Mouse (Mus musculus): ENCODE results near the gene Spsb1. TPM values are rescaled to one million over a fixed set of nuclear protein-coding genes. Genes with fewer than 3 reads are reported as not detected.

Gene Spsb1
- polyA plus RNA-seq, 1 experiment from 2014 or later: 19.2 TPM

DNA sequence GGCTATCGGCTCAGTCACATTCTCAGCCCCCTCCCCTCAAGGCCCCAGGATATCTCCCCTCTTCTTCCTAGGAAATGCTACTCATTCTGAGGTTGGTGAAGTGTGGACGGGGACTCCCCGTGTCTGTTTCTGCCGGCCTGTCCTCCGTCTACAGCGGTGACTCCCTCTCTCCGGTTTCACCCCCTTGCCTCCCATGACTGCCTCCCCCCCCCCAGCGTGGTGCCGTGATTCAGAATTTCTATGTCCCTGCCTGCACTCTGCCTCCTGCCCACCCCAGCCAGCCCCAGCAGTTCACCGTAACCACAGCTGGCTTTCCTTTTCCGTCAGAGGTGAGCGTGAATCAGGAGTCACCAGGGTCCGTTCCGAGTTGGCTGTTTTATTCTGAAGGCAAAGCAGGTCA lies 86.1 kb downstream of the Spsb1 start:
- no peak overlapping the region for H3K4me2 ChIP-seq (replicated peaks; ENCODE audit: low read depth, low read length)
- no peak for ATAC-seq

DNA sequence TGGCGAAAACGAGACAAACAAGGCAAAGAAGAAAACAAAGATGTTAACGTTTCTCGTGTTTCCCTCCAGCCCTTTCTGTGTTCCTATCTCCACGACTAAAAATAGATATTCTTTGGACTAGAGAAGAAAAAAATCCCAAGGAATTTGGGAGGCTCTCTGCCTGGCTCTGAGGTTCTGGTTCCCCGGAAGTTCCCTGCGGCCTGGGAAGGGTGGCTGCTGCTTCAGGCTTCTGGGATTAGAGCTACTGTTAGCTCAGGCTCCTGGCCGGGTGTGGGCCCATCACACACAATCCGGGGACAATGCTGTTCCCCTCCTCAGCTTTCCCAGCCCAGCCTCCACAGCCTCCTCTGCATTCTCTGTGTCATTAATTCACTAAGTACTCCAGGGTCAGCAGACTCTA lies 86.8 kb downstream of the Spsb1 start:
- ATAC-seq (no peak), DNase-seq (ENCODE audit: low spot score) (peak; percentile 67)
- TF ChIP-seq EP300 (IDR thresholded peaks at IDR 0.05): no peak
- no peak for TF ChIP-seq CTCF (IDR thresholded peaks at IDR 0.05)
- H3K27me3 ChIP-seq (replicated peaks; ENCODE audit: insufficient read depth, low read length): no peaks in the 10 kb centered on the region
- H3K27ac ChIP-seq (ENCODE audit: low read length): peak overlapping the region; percentile 39; the same call in 1 of the 2 replicates
- no peaks in the 10 kb centered on the region for H3K4me1 ChIP-seq (ENCODE audit: insufficient read depth, low read depth, low read length)
- WGBS: 44% methylated on average over 9 of the region's 9 CpGs
- H3K9ac ChIP-seq (replicated peaks; ENCODE audit: low read depth): no peak overlapping the region
- H3K9me3 ChIP-seq (ENCODE audit: low read length): no peaks in the 10 kb centered on the region
- H3K4me2 ChIP-seq (replicated peaks; ENCODE audit: low read depth, low read length): no peak overlapping the region
- no peaks in the 10 kb centered on the region for H3K36me3 ChIP-seq (ENCODE audit: insufficient read depth, low read length)
- no peak overlapping the region for H3K4me3 ChIP-seq (ENCODE audit: low read depth, low read length)

More for the DNA sequence above, 86.1 kb downstream of the Spsb1 start:
- no peaks in the 10 kb centered on the region for H3K27me3 ChIP-seq (replicated peaks; ENCODE audit: insufficient read depth, low read length)
- no peaks in the 10 kb centered on the region for H3K9me3 ChIP-seq (ENCODE audit: low read length)
- no peak overlapping the region for H3K27ac ChIP-seq (ENCODE audit: low read length)
- no peak overlapping the region for H3K9ac ChIP-seq (replicated peaks; ENCODE audit: low read depth)
- no peaks in the 10 kb centered on the region for H3K4me1 ChIP-seq (ENCODE audit: insufficient read depth, low read depth, low read length)
- DNase-seq (ENCODE audit: low spot score): no peak
- WGBS: 73% methylated on average over 14 of the region's 14 CpGs
- H3K4me3 ChIP-seq (ENCODE audit: low read depth, low read length): no peak overlapping the region
- no peaks in the 10 kb centered on the region for H3K36me3 ChIP-seq (ENCODE audit: insufficient read depth, low read length)
- TF ChIP-seq CTCF (IDR thresholded peaks at IDR 0.05) (no peak), EP300 (IDR thresholded peaks at IDR 0.05) (no peak)

DNA sequence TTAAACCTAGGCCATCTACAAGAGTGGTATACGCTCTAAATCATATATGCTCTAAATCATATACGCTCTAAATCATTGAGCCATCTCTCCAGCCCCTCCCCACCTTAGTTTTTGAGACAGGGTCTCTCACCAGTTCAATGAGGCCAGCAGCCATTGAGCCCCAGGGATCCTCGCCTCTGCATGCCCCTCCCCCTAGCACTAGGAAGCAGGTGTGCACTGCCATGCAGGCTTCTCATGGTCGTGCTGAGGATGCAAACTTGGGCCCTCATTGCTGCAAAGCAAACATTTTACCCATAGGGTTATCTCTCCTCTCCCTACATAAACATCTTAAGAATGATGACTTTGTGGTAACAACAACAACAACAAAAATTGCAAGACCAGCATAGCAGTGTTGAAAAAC lies 87.5 kb downstream of the Spsb1 start:
- Histone ChIP-seq H3K4me3 (ENCODE audit: low read depth, low read length) (no peak overlapping the region), H3K4me1 (ENCODE audit: insufficient read depth, low read depth, low read length) (no peaks in the 10 kb centered on the region), H3K27ac (ENCODE audit: low read length) (no peak overlapping the region), H3K4me2 (replicated peaks; ENCODE audit: low read depth, low read length) (no peak overlapping the region), H3K36me3 (ENCODE audit: insufficient read depth, low read length) (no peaks in the 10 kb centered on the region), H3K9ac (replicated peaks; ENCODE audit: low read depth) (no peak overlapping the region), H3K9me3 (ENCODE audit: low read length) (no peaks in the 10 kb centered on the region), H3K27me3 (replicated peaks; ENCODE audit: insufficient read depth, low read length) (no peaks in the 10 kb centered on the region)
- TF ChIP-seq EP300 (IDR thresholded peaks at IDR 0.05) (no peak), CTCF (IDR thresholded peaks at IDR 0.05) (no peak)
- ATAC-seq: no peak
- no peak for DNase-seq (ENCODE audit: low spot score)
- 64% methylated on average over 4 of the region's 4 CpGs for WGBS

DNA sequence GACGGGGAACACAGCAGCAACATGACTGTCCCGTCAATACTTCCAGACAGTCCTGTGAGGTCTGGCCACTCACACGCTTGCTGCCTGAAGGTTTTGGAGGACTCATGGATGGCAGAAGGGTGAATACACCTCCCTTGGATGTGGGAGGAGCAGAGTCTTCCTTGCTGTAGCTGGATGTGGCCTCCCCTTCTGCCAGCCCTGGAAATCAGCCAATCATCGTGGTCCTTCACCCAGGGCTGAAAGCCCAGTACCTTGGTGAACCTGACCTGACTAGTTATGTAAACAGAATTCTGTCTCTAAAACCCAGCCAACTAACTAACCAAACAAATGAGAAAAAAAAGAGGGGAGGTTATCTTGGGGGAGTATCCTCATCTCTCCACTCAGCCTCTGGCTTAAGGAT lies 90.4 kb downstream of the Spsb1 start:
- 65% methylated on average over 4 of the region's 4 CpGs for WGBS
- DNase-seq (ENCODE audit: low spot score) (no peak), ATAC-seq (peak; percentile 21; the same call in 1 of the 2 replicates)
- Histone ChIP-seq H3K4me2 (replicated peaks; ENCODE audit: low read depth, low read length) (no peak overlapping the region), H3K9me3 (ENCODE audit: low read length) (no peaks in the 10 kb centered on the region), H3K27ac (ENCODE audit: low read length) (no peak overlapping the region), H3K4me1 (ENCODE audit: insufficient read depth, low read depth, low read length) (no peaks in the 10 kb centered on the region), H3K9ac (replicated peaks; ENCODE audit: low read depth) (no peak overlapping the region), H3K36me3 (ENCODE audit: insufficient read depth, low read length) (no peaks in the 10 kb centered on the region), H3K27me3 (replicated peaks; ENCODE audit: insufficient read depth, low read length) (no peaks in the 10 kb centered on the region), H3K4me3 (ENCODE audit: low read depth, low read length) (no peak overlapping the region)
- TF ChIP-seq CTCF (IDR thresholded peaks at IDR 0.05) (no peak), EP300 (IDR thresholded peaks at IDR 0.05) (no peak)

DNA sequence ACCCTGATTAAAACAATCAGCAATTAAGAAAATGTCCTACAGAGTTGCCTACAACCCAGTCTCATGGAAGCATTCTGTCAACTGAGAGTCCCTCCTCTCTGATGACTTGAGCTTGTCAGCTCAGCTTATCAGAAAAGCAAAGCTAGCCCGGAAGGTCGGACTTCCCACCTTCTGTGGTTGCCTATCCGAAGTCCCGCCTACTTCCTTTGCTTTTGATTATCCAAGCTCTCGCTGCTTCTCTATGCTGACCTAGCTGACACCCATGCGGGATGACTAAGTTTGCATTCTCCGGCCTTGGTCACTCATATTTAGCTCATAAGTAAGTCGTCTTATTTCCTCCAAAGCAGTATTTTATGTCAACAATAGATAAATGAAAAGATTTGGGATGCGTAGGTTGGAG lies 91.3 kb downstream of the Spsb1 start:
- WGBS: 51% methylated on average over 9 of the region's 9 CpGs
- TF ChIP-seq CTCF (IDR thresholded peaks at IDR 0.05) (no peak), EP300 (IDR thresholded peaks at IDR 0.05) (no peak)
- H3K4me1 ChIP-seq (ENCODE audit: insufficient read depth, low read depth, low read length): no peaks in the 10 kb centered on the region

DNA sequence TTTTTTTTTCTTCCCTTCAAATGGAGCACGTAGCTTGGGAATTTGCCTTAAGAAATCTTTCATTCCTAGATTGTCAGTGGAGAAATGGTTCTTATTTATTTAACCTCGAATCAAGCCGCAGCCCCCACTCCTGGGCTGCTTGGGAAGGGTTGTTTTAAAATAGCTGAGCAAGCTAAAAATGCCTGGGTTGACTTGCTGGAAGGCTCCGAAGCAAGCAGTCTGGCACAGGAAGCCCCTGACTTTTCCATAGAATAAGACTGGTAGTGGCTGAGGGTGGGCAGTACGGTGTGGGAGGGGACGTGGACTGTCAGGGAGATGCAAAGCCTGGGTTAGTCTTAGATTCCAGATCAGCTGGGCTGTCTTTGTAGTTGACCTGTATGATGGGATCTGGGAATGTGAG lies 94.5 kb downstream of the Spsb1 start:
- no peaks in the 10 kb centered on the region for H3K9me3 ChIP-seq (ENCODE audit: low read length)
- no peak overlapping the region for H3K27ac ChIP-seq (ENCODE audit: low read length)
- no peak overlapping the region for H3K4me3 ChIP-seq (ENCODE audit: low read depth, low read length)
- TF ChIP-seq CTCF (IDR thresholded peaks at IDR 0.05) (no peak), EP300 (IDR thresholded peaks at IDR 0.05) (no peak)
- DNase-seq (ENCODE audit: low spot score): no peak
- H3K4me2 ChIP-seq (replicated peaks; ENCODE audit: low read depth, low read length): no peak overlapping the region
- no peaks in the 10 kb centered on the region for H3K36me3 ChIP-seq (ENCODE audit: insufficient read depth, low read length)
- no peaks in the 10 kb centered on the region for H3K4me1 ChIP-seq (ENCODE audit: insufficient read depth, low read depth, low read length)
- H3K27me3 ChIP-seq (replicated peaks; ENCODE audit: insufficient read depth, low read length): no peaks in the 10 kb centered on the region
- ATAC-seq: no peak
- WGBS: 54% methylated on average over 6 of the region's 6 CpGs
- H3K9ac ChIP-seq (replicated peaks; ENCODE audit: low read depth): no peak overlapping the region

More for the DNA sequence above, 91.3 kb downstream of the Spsb1 start:
- Histone ChIP-seq H3K36me3 (ENCODE audit: insufficient read depth, low read length) (no peaks in the 10 kb centered on the region), H3K4me2 (replicated peaks; ENCODE audit: low read depth, low read length) (no peak overlapping the region), H3K9me3 (ENCODE audit: low read length) (no peaks in the 10 kb centered on the region), H3K9ac (replicated peaks; ENCODE audit: low read depth) (no peak overlapping the region), H3K27me3 (replicated peaks; ENCODE audit: insufficient read depth, low read length) (no peaks in the 10 kb centered on the region), H3K27ac (ENCODE audit: low read length) (no peak overlapping the region), H3K4me3 (ENCODE audit: low read depth, low read length) (no peak overlapping the region)
- ATAC-seq (no peak), DNase-seq (ENCODE audit: low spot score) (no peak)

DNA sequence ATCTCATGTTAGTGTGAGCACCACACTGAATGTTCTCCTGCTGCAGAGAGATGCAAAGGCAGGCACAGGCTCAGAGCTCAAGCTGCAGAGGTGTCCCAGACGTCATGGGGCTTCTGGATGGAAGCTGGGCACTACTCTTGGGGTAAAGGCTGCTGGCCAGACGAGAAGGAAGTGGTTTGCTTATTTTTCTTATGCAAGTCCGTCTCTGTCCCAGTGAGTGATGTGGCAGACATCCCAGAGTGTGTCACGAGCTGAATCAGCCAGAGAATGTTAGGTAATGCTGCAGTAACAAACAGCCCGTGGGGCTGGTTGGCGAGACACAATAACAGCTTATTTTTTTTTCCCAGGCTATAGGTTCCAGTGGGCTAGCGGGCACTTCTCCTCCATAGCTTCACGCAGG lies 96.3 kb downstream of the Spsb1 start:
- H3K36me3 ChIP-seq (ENCODE audit: insufficient read depth, low read length): no peaks in the 10 kb centered on the region
- H3K4me1 ChIP-seq (ENCODE audit: insufficient read depth, low read depth, low read length): peaks cover 6% of the 10 kb centered on the region; the same call in 1 of the 2 replicates
- ATAC-seq (peak; percentile 50; the same call in 1 of the 2 replicates), DNase-seq (ENCODE audit: low spot score) (peak; percentile 58)
- 0 out of 2 replicates have a peak, but pooled peaks have one; percentile 11 for TF ChIP-seq EP300 (IDR thresholded peaks at IDR 0.05)
- no peak for TF ChIP-seq CTCF (IDR thresholded peaks at IDR 0.05)
- 41% methylated on average over 8 of the region's 8 CpGs for WGBS
- no peak overlapping the region for H3K4me2 ChIP-seq (replicated peaks; ENCODE audit: low read depth, low read length)
- H3K9ac ChIP-seq (replicated peaks; ENCODE audit: low read depth): no peak overlapping the region
- no peaks in the 10 kb centered on the region for H3K27me3 ChIP-seq (replicated peaks; ENCODE audit: insufficient read depth, low read length)
- no peak overlapping the region for H3K27ac ChIP-seq (ENCODE audit: low read length)
- H3K9me3 ChIP-seq (ENCODE audit: low read length): no peaks in the 10 kb centered on the region
- H3K4me3 ChIP-seq (ENCODE audit: low read depth, low read length): no peak overlapping the region

Measured in lung, postnatal 0 days (tissue).